Mouse (Mus musculus): ENCODE data around the gene Zer1. TPM values are rescaled to one million over a fixed set of nuclear protein-coding genes. Genes with fewer than 3 reads are reported as not detected.
A peak's percentile ranks its signal among the peaks of the same experiment; 100 is the strongest.

Zer1 gene
- polyA plus RNA-seq, 1 experiment from 2014 or later = 2.5 TPM

DNA sequence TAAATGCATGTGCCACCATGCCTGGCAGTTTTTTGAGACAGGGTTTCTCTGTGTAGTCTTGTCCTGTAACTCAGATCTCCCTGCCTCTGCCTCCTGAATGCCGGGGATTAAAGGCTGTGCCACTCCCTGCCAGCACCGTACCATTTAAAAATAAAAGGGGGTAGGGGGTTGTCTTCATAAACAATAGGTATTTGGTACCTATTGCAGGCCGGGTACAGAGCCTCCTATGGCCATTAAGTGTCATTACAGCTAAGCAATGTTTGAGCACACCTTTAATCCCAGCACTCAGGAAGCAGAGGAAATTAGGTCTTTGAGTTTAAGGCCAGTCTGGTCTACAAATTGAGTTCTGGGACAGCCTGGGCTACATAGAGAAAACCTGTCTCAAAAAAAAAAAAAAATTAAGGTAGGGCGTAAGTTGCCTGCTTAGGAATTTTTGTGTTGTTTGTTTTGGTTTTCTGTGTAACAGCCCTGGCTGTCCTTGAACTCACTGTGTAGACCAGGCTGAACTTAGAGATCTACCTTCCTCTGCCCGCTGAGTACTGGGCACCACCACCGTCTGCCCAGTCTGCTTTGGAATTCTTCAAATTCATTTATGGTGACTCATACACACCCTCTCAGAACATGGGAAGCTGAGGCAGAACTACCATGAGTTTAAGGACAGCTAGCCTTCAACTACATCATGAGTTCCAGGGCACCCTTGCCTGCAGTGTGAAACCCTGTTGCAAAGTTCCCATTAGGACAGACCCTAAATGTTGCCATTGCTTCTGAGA, 72.2 kb downstream of the Zer1 start:
- no peak overlapping the region for H3K4me3 ChIP-seq (ENCODE audit: low read depth, low read length)
- H3K36me3 ChIP-seq (ENCODE audit: control insufficient read depth, insufficient read depth) = no peaks in the 10 kb centered on the region
- H3K9me3 ChIP-seq (replicated peaks; ENCODE audit: control insufficient read depth, low read length) = no peaks in the 10 kb centered on the region
- H3K27me3 ChIP-seq (ENCODE audit: control insufficient read depth, insufficient read depth, low read depth, low read length) = peaks cover 2% of the 10 kb centered on the region
- no peak overlapping the region for H3K27ac ChIP-seq (ENCODE audit: low read length)
- WGBS (ENCODE audit: insufficient replicate concordance) = 35% methylated on average over 6 of the region's 6 CpGs
- H3K4me1 ChIP-seq (ENCODE audit: control insufficient read depth, low read depth, low read length) = peaks cover 9% of the 10 kb centered on the region
- H3K4me2 ChIP-seq (ENCODE audit: low read depth, low read length) = no peak overlapping the region
- no peak overlapping the region for H3K9ac ChIP-seq (ENCODE audit: low read depth, low read length)
- ATAC-seq (ENCODE audit: low read depth) = no peak

DNA sequence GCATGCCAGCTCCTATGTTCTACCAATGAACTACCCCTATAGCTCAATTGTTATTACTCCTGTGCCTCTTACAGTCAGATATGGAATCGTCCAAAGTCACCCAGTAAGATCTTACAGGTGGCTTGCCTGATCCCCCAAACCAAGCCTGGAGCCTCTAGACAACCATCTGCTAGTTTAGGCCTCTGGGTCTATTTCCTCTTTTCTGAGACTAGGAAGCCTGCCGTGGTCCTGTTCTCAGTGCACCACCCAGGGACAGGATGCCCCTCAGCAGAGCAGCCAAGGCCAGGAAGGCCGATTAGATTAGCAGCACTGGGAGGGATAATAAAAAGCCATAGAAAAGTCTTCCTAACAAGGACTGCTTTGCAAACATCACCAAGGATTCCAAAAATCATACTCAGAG, 74.6 kb downstream of the Zer1 start:
- no peaks in the 10 kb centered on the region for H3K9me3 ChIP-seq (replicated peaks; ENCODE audit: control insufficient read depth, low read length)
- H3K36me3 ChIP-seq (ENCODE audit: control insufficient read depth, insufficient read depth) = no peaks in the 10 kb centered on the region
- no peak for ATAC-seq (ENCODE audit: low read depth)
- H3K4me1 ChIP-seq (ENCODE audit: control insufficient read depth, low read depth, low read length) = peaks cover 9% of the 10 kb centered on the region
- no peak overlapping the region for H3K27ac ChIP-seq (ENCODE audit: low read length)
- no peak overlapping the region for H3K9ac ChIP-seq (ENCODE audit: low read depth, low read length)
- H3K4me2 ChIP-seq (ENCODE audit: low read depth, low read length) = no peak overlapping the region
- no peak overlapping the region for H3K4me3 ChIP-seq (ENCODE audit: low read depth, low read length)
- WGBS (ENCODE audit: insufficient replicate concordance) = 24% methylated on average over 3 of the region's 3 CpGs
- H3K27me3 ChIP-seq (ENCODE audit: control insufficient read depth, insufficient read depth, low read depth, low read length) = peaks cover 2% of the 10 kb centered on the region

DNA sequence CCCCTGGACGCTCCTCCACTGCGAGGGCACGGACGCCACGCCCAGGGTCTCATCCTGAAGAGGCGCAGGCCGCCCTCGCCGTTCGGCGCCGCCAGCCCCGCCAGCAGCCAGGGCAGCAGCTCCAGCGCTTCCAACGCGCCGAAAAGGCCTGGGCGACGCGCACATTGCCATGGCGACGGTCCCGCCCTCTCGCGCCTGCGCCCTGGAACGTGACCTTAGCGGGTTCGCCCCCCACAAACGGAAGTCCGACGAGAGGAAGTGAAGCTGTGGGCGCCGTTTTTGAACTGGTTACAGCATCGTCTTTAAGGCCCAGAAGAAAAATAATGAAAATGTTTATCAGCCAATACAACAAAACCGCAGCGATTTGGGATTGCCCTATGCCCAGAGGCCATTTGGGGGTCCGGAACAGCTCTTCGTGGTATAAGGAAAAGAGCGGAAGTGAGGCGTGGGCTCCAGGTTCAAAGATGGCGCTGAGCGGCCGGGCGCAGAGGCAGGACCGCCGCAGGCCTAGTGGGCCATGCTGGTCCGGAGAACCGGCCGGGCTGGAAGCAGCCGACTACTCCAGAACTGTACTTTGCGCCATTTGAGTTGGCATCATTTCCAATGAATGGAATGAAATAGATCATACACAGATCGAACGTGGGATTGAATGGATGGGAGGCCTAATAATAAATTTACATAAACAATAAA, 75.5 kb downstream of the Zer1 start, which contains the start of gene Wdr34:
Gene Wdr34, minus strand, starts transcription at position 183 of the 690 bp plus-strand sequence.
- Histone ChIP-seq H3K36me3 (ENCODE audit: control insufficient read depth, insufficient read depth) (no peaks in the 10 kb centered on the region), H3K4me2 (ENCODE audit: low read depth, low read length) (peak within 1 kb of the TSS; percentile 90), H3K4me1 (ENCODE audit: control insufficient read depth, low read depth, low read length) (peaks cover 9% of the 10 kb centered on the region), H3K27ac (ENCODE audit: low read length) (peak within 1 kb of the TSS; percentile 89), H3K27me3 (ENCODE audit: control insufficient read depth, insufficient read depth, low read depth, low read length) (no peaks in the 10 kb centered on the region), H3K9ac (ENCODE audit: low read depth, low read length) (peak within 1 kb of the TSS; percentile 71), H3K9me3 (replicated peaks; ENCODE audit: control insufficient read depth, low read length) (no peaks in the 10 kb centered on the region), H3K4me3 (ENCODE audit: low read depth, low read length) (peak within 1 kb of the TSS; percentile 74)
- under 1% methylated on average over 54 of the region's 54 CpGs for WGBS (ENCODE audit: insufficient replicate concordance)
- peak; percentile 96 for ATAC-seq (ENCODE audit: low read depth)

DNA sequence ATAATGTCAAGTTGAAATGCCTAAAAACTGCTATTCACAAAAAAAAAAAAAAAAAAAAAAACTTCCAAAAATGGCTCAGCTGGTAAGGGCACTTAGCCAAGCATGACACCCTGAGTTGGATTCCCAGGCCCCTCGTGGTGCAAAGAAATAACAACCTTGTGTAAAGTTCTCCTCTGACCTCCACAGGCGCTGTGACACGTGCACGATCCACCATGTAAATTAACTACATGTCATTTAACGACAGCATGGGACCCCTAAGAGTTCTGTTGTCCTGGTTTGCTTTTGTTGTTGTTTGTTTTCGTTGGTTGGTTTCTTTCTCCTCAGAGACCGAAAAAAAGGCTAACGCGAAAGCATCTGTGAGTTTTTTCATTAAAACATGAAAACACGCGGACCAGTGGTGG, 76.3 kb downstream of the Zer1 start:
- peak overlapping the region; percentile 74 for H3K4me3 ChIP-seq (ENCODE audit: low read depth, low read length)
- H3K4me1 ChIP-seq (ENCODE audit: control insufficient read depth, low read depth, low read length) = peaks cover 9% of the 10 kb centered on the region
- no peaks in the 10 kb centered on the region for H3K27me3 ChIP-seq (ENCODE audit: control insufficient read depth, insufficient read depth, low read depth, low read length)
- peak overlapping the region; percentile 90 for H3K4me2 ChIP-seq (ENCODE audit: low read depth, low read length)
- H3K9me3 ChIP-seq (replicated peaks; ENCODE audit: control insufficient read depth, low read length) = no peaks in the 10 kb centered on the region
- no peaks in the 10 kb centered on the region for H3K36me3 ChIP-seq (ENCODE audit: control insufficient read depth, insufficient read depth)
- peak overlapping the region; percentile 89 for H3K27ac ChIP-seq (ENCODE audit: low read length)
- peak overlapping the region; percentile 71 for H3K9ac ChIP-seq (ENCODE audit: low read depth, low read length)
- ATAC-seq (ENCODE audit: low read depth) = no peak
- 39% methylated on average over 11 of the region's 11 CpGs for WGBS (ENCODE audit: insufficient replicate concordance)

Other genes with a start within 250 kb of the Zer1 start
- gene Odf2, start 235.4 kb downstream of the Zer1 start, polyA plus RNA-seq (2015; fragmentation: Nextera tagmentation; extraction: Ambion mirVana) = 32.6 and 32.7 TPM in 2 replicates
- gene Gle1, start 189.2 kb downstream of the Zer1 start, polyA plus RNA-seq (2015; fragmentation: Nextera tagmentation; extraction: Ambion mirVana) = 23.8 and 25.9 TPM in 2 replicates
- gene Sptan1, start 159.0 kb downstream of the Zer1 start, polyA plus RNA-seq (2015; fragmentation: Nextera tagmentation; extraction: Ambion mirVana) = 15.9 and 19.7 TPM in 2 replicates
- 5.3 and 5.7 TPM in 2 replicates for gene Wdr34, start 75.7 kb downstream of the Zer1 start, polyA plus RNA-seq (2015; fragmentation: Nextera tagmentation; extraction: Ambion mirVana)
- 117 and 130 TPM in 2 replicates for gene Set, start 67.2 kb downstream of the Zer1 start, polyA plus RNA-seq (2015; fragmentation: Nextera tagmentation; extraction: Ambion mirVana)
- gene Pkn3, start 46.9 kb downstream of the Zer1 start, polyA plus RNA-seq (2015; fragmentation: Nextera tagmentation; extraction: Ambion mirVana) = 2.1 and 2.3 TPM in 2 replicates
- 17.6 and 18.7 TPM in 2 replicates for gene Zdhhc12, start 30.9 kb downstream of the Zer1 start, polyA plus RNA-seq (2015; fragmentation: Nextera tagmentation; extraction: Ambion mirVana)
- gene Tbc1d13, start 9.2 kb upstream of the Zer1 start, polyA plus RNA-seq (2015; fragmentation: Nextera tagmentation; extraction: Ambion mirVana) = 1.7 and 2.3 TPM in 2 replicates
- 16.4 and 19.8 TPM in 2 replicates for gene Endog, start 46.9 kb upstream of the Zer1 start, polyA plus RNA-seq (2015; fragmentation: Nextera tagmentation; extraction: Ambion mirVana)
- 22.5 and 22.8 TPM in 2 replicates for gene Spout1, start 53.9 kb upstream of the Zer1 start, polyA plus RNA-seq (2015; fragmentation: Nextera tagmentation; extraction: Ambion mirVana)
- 13.1 and 14.2 TPM in 2 replicates for gene Kyat1, start 81.3 kb upstream of the Zer1 start, polyA plus RNA-seq (2015; fragmentation: Nextera tagmentation; extraction: Ambion mirVana)
- 11.2 and 11.9 TPM in 2 replicates for gene Lrrc8a, start 113.1 kb upstream of the Zer1 start, polyA plus RNA-seq (2015; fragmentation: Nextera tagmentation; extraction: Ambion mirVana)
- gene Gm28035, start 116.0 kb upstream of the Zer1 start, polyA plus RNA-seq (2015; fragmentation: Nextera tagmentation; extraction: Ambion mirVana) = 0.14 and 0.15 TPM in 2 replicates
- gene Phyhd1, start 141.6 kb upstream of the Zer1 start, polyA plus RNA-seq (2015; fragmentation: Nextera tagmentation; extraction: Ambion mirVana) = 14.4 and 16.0 TPM in 2 replicates
- gene Gm28038, start 156.5 kb upstream of the Zer1 start, polyA plus RNA-seq (2015; fragmentation: Nextera tagmentation; extraction: Ambion mirVana) = not detected in 2 replicates
- 11.7 and 12.4 TPM in 2 replicates for gene Dolk, start 161.7 kb upstream of the Zer1 start, polyA plus RNA-seq (2015; fragmentation: Nextera tagmentation; extraction: Ambion mirVana)
- 11.9 and 16.1 TPM in 2 replicates for gene Nup188, start 161.8 kb upstream of the Zer1 start, polyA plus RNA-seq (2015; fragmentation: Nextera tagmentation; extraction: Ambion mirVana)
- gene Sh3glb2, start 234.8 kb upstream of the Zer1 start, polyA plus RNA-seq (2015; fragmentation: Nextera tagmentation; extraction: Ambion mirVana) = 17.0 and 19.1 TPM in 2 replicates
- 6.5 and 7.2 TPM in 2 replicates for gene Miga2, start 239.6 kb upstream of the Zer1 start, polyA plus RNA-seq (2015; fragmentation: Nextera tagmentation; extraction: Ambion mirVana)